ENCODE assay signal across 8 mouse cellular contexts in the genomic region with DNA sequence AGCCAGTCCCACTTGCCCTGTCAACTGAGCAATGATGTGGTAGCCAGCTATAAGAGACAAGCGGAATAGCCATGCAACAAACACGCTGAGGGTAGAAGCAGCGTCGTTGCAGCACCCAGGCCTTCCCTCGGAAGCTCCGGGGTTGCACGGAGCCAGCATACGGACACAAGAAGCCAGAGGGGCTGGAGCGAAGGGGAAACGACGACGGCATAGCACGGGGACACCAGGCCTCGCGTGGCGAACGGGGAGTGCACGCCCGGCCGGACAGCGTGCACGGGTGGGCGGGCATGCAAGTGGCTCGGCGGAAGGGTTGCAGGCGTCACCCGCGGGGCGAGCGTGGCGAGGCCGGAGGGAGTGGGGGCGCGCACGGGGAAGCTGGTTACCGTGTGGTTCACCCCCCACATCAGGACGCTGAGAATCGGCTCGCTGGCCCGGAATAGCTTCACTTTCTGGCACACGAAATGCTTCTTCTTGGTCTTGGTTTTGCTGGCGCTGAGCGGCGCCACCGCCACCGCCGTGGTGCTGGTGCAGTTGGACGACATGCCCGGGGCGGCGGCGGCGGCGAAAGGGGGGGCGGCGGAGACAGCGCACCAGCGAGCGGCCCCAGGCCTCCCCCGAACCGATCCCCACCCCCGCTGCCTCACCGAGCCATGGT. TPM values are rescaled to one million over a fixed set of nuclear protein-coding genes. Genes with fewer than 3 reads are reported as not detected.
A peak's percentile ranks its signal among the peaks of the same experiment; 100 is the strongest.
DNase-seq lines count a peak whose midpoint lies in the region; ATAC-seq and TF ChIP-seq lines count a peak whose summit lies in the region.

A gene (minus strand): TSS at position 642 of the 655 bp plus-strand sequence.

- peaks cover 49% of the 10 kb centered on the region for H3K79me2 ChIP-seq in macrophage (ENCODE audit: inconsistent target)

- DNase-seq in kidney, adult 2 months: no peak
- DNase-seq in kidney, adult 8-10 months: no peak
- DNase-seq in adrenal gland, postnatal 10 days: peak; percentile 67
- peak; percentile 31 for DNase-seq in heart, postnatal 0 days (ENCODE audit: low spot score)
- DNase-seq in left cerebral cortex, adult 8-10 months (ENCODE audit: low spot score in 2 of 2): peak; percentile 52 to 53

- peak; percentile 25 for TF ChIP-seq POLR2A in kidney, adult 2 months (IDR thresholded peaks at IDR 0.05; ENCODE audit: low read depth, low read length)

- H3K27me3 ChIP-seq in kidney, adult 2 months (replicated peaks; ENCODE audit: control insufficient read depth, insufficient read depth, low read length): no peaks in the 10 kb centered on the region
- no peaks in the 10 kb centered on the region for H3K27me3 ChIP-seq in forebrain, embryonic 13.5 days
- no peaks in the 10 kb centered on the region for H3K27me3 ChIP-seq in heart, postnatal 0 days (ENCODE audit: control insufficient read depth, insufficient read depth, low read length)
- no peaks in the 10 kb centered on the region for H3K27me3 ChIP-seq in stomach, embryonic 16.5 days (ENCODE audit: control insufficient read depth, insufficient read depth, low read length)

- ATAC-seq in forebrain, embryonic 13.5 days: peak; percentile 34
- peak; percentile 39 for ATAC-seq in heart, postnatal 0 days (ENCODE audit: insufficient read depth, low read depth)
- peak; percentile 13; the same call in 1 of the 2 replicates for ATAC-seq in stomach, embryonic 16.5 days (ENCODE audit: insufficient read depth, low FRiP score)

- no peak for TF ChIP-seq CTCF in kidney, adult 2 months (conservative IDR thresholded peaks at IDR 0.05; ENCODE audit: insufficient read depth, insufficient read length, low read depth, low read length)
- TF ChIP-seq CTCF in heart, postnatal 0 days (IDR thresholded peaks at IDR 0.05; ENCODE audit: low read depth): no peak

- peak within 1 kb of the TSS; percentile 73 for H3K4me2 ChIP-seq in forebrain, embryonic 13.5 days
- H3K4me2 ChIP-seq in heart, postnatal 0 days (ENCODE audit: low read depth, low read length): peak within 1 kb of the TSS; percentile 99
- peak within 1 kb of the TSS; percentile 79 for H3K4me2 ChIP-seq in stomach, embryonic 16.5 days (ENCODE audit: low read depth, low read length)

- no peak for TF ChIP-seq EP300 in heart, postnatal 0 days (IDR thresholded peaks at IDR 0.05; ENCODE audit: low read depth)

- H3K4me3 ChIP-seq in kidney, adult 2 months (ENCODE audit: insufficient read depth, low read depth, low read length): peak within 1 kb of the TSS; percentile 90
- peak within 1 kb of the TSS; percentile 77 for H3K4me3 ChIP-seq in forebrain, embryonic 13.5 days
- H3K4me3 ChIP-seq in heart, postnatal 0 days (ENCODE audit: low read depth, low read length): peak within 1 kb of the TSS; percentile 95
- H3K4me3 ChIP-seq in macrophage (ENCODE audit: inconsistent target): peak within 1 kb of the TSS; percentile 61
- peak within 1 kb of the TSS; percentile 72 for H3K4me3 ChIP-seq in stomach, embryonic 16.5 days (replicated peaks; ENCODE audit: low read length)

- H3K9ac ChIP-seq in forebrain, embryonic 13.5 days: peak within 1 kb of the TSS; percentile 89
- H3K9ac ChIP-seq in heart, postnatal 0 days (replicated peaks; ENCODE audit: low read depth, low read length): peak within 1 kb of the TSS; percentile 79
- H3K9ac ChIP-seq in stomach, embryonic 16.5 days (ENCODE audit: low read length): peak within 1 kb of the TSS; percentile 96

- under 1% methylated on average over 63 of the region's 63 CpGs for WGBS in kidney, adult 2 months
- WGBS in forebrain, embryonic 13.5 days: under 1% methylated on average over 40 of the region's 63 CpGs
- WGBS in heart, postnatal 0 days: under 1% methylated on average over 49 of the region's 63 CpGs
- under 1% methylated on average over 57 of the region's 63 CpGs for WGBS in macrophage (ENCODE audit: missing documents)
- under 1% methylated on average over 54 of the region's 63 CpGs for WGBS in stomach, embryonic 16.5 days

- H3K9me3 ChIP-seq in forebrain, embryonic 13.5 days (replicated peaks): no peaks in the 10 kb centered on the region
- no peaks in the 10 kb centered on the region for H3K9me3 ChIP-seq in heart, postnatal 0 days (replicated peaks; ENCODE audit: control insufficient read depth, low read length)
- H3K9me3 ChIP-seq in stomach, embryonic 16.5 days (replicated peaks; ENCODE audit: control insufficient read depth, low read length): no peaks in the 10 kb centered on the region

- peaks cover 14% of the 10 kb centered on the region for H3K4me1 ChIP-seq in kidney, adult 2 months (ENCODE audit: control insufficient read depth, insufficient read depth, low read length)
- H3K4me1 ChIP-seq in forebrain, embryonic 13.5 days: peaks cover 30% of the 10 kb centered on the region
- peaks cover 11% of the 10 kb centered on the region for H3K4me1 ChIP-seq in heart, postnatal 0 days (ENCODE audit: control insufficient read depth, insufficient read depth)
- H3K4me1 ChIP-seq in stomach, embryonic 16.5 days (ENCODE audit: control insufficient read depth, insufficient read depth, low read length): peaks cover 17% of the 10 kb centered on the region

- no peaks in the 10 kb centered on the region for H3K36me3 ChIP-seq in kidney, adult 2 months (ENCODE audit: control insufficient read depth, insufficient read depth, low read length)
- H3K36me3 ChIP-seq in forebrain, embryonic 13.5 days (ENCODE audit: poor library complexity, severe bottlenecking): peaks cover 31% of the 10 kb centered on the region
- peaks cover 30% of the 10 kb centered on the region for H3K36me3 ChIP-seq in heart, postnatal 0 days (replicated peaks; ENCODE audit: control insufficient read depth, insufficient read depth, low read length)
- H3K36me3 ChIP-seq in macrophage (ENCODE audit: inconsistent target): peaks cover 22% of the 10 kb centered on the region; the same call in 1 of the 2 replicates
- peaks cover 15% of the 10 kb centered on the region; the same call in 1 of the 2 replicates for H3K36me3 ChIP-seq in stomach, embryonic 16.5 days (ENCODE audit: control insufficient read depth, insufficient read depth, low read length)

- H3K27ac ChIP-seq in kidney, adult 2 months (ENCODE audit: insufficient read depth, low read depth, low read length): peak within 1 kb of the TSS; percentile 100
- H3K27ac ChIP-seq in forebrain, embryonic 13.5 days: peak within 1 kb of the TSS; percentile 95
- H3K27ac ChIP-seq in heart, postnatal 0 days (ENCODE audit: low read depth): peak within 1 kb of the TSS; percentile 94
- H3K27ac ChIP-seq in macrophage: peak within 1 kb of the TSS; percentile 89
- peak within 1 kb of the TSS; percentile 95 for H3K27ac ChIP-seq in stomach, embryonic 16.5 days (ENCODE audit: low read length)

RNA-seq across cellular contexts. Expression of the gene that starts here (rescaled TPM):
- 9.2 and 10.6 TPM in 2 replicates for polyA plus RNA-seq in kidney, adult 2 months (2012; rRNA removed)
- total RNA-seq in adrenal gland, postnatal 10 days (2021): 10 to 100 TPM; 27.3 to 33.3 TPM
- polyA plus RNA-seq in forebrain, embryonic 13.5 days (2015; fragmentation: Nextera tagmentation; extraction: Ambion mirVana): 3.5 and 4.2 TPM in 2 replicates
- total RNA-seq in heart, postnatal 0 days (2014; rRNA removed; ENCODE audit: low replicate concordance): 12.6 and 12.7 TPM in 2 replicates
- polyA plus RNA-seq in heart, postnatal 0 days (2015; fragmentation: Nextera tagmentation; extraction: Ambion mirVana): 0.79 and 0.95 TPM in 2 replicates
- total RNA-seq in left cerebral cortex, adult 8-10 months (2022): 100 to 1,000 TPM; 109 to 123 (median 110) TPM
- total RNA-seq in macrophage (2018; cell fraction: chromatin; rRNA removed): 10 to 100 TPM in 14 of 26 experiments, 1 to 10 TPM in 12; 3.1 to 22.8 (median 10.8) TPM
- total RNA-seq in macrophage (2018; cell fraction: cytosol; rRNA removed): 10 to 100 TPM; 14.7 to 51.5 (median 32.9) TPM
- total RNA-seq in macrophage (2018; cell fraction: nucleus; rRNA removed): 10 to 100 TPM in 21 of 26 experiments, 1 to 10 TPM in 5; 7.7 to 51.0 (median 24.1) TPM
- 25.4 to 37.6 TPM (median 25.7 TPM) in 3 replicates for polyA plus RNA-seq in macrophage (2018)
- 1.2 and 1.4 TPM in 2 replicates for polyA plus RNA-seq in stomach, embryonic 16.5 days (2015; fragmentation: Nextera tagmentation; extraction: Ambion mirVana)

Comparison
In these comparisons a context has a peak if more than half of its experiments do, and no peak if none do; other contexts are left out.
1. DNase-seq: peak in adrenal gland, postnatal 10 days (single experiment), heart, postnatal 0 days (single experiment) and left cerebral cortex, adult 8-10 months (2 of 2); none in kidney, adult 2 months (single experiment) and kidney, adult 8-10 months (0 of 2).
2. Peak in every context shown above with its lines, with median percentiles within 50 percentile points of each other: H3K27ac ChIP-seq, H3K4me3 ChIP-seq, ATAC-seq, H3K4me2 ChIP-seq and H3K9ac ChIP-seq.